In the genomic region with DNA sequence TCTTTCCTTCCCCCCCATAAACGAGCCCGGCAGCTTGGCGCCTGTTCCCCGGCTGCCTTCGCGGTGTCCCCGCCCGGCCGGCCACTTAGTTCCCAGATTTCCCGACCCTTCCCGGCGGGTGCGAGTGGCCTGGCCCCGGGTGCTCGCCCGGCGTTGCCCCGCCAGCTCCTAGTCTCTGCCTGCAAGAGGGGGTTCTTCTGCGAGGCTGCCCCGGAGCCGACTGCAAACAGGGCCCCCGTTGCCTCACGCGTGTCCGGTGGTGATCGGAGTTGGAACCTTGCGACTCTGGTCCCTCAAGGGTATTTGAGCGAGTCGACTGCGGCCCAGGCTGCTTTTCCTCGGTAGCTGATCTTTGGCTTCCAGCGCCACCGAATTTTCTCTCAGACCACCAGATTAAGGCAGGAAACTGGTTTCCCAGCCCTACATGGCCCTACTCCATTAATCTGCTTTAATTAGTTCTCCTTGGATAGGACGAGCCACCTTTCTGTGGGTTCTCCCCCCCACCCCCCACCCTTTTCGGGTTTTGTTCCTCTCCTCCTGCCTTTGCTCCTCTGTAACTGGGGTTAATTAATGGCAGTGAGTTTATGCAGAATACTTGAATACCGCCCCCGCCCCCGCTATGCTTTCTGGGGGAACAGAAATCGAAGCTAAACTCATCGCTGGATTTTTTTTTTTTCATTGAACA, we compare ENCODE assay signal across 9 mouse cellular contexts. TPM values are rescaled to one million over a fixed set of nuclear protein-coding genes. Genes with fewer than 3 reads are reported as not detected.
DNase-seq lines count a peak whose midpoint lies in the region; ATAC-seq lines count a peak whose summit lies in the region.
"Had no signal": no experiment of that assay in that cellular context is flagged by ENCODE, and none has a peak within 500 bp of the region (broad histone marks: within the 10 kb centered on the region; RNA-seq: fewer than 3 reads in every experiment).

No protein-coding gene starts in this region.

- H3K27me3 ChIP-seq in embryonic facial prominence, embryonic 13.5 days: no peaks in the 10 kb centered on the region
- H3K27me3 ChIP-seq in heart, embryonic 13.5 days (replicated peaks): no peaks in the 10 kb centered on the region
- no peaks in the 10 kb centered on the region for H3K27me3 ChIP-seq in kidney, embryonic 16.5 days (ENCODE audit: insufficient read depth, low read length)
- H3K27me3 ChIP-seq in lung, embryonic 16.5 days (ENCODE audit: control insufficient read depth, insufficient read depth, low read depth, low read length): no peaks in the 10 kb centered on the region

- no peak for DNase-seq in frontal cortex, postnatal 14 days (ENCODE audit: low spot score in 2 of 2)
- peak; percentile 24 for DNase-seq in adrenal gland, adult 8-10 months
- DNase-seq in right cerebral cortex, postnatal 10 days (ENCODE audit: low spot score in 2 of 2): peak; percentile 38 to 50

- under 1% methylated on average over 40 of the region's 40 CpGs for WGBS in embryonic facial prominence, embryonic 13.5 days
- under 1% methylated on average over 37 of the region's 40 CpGs for WGBS in heart, embryonic 13.5 days
- under 1% methylated on average over 38 of the region's 40 CpGs for WGBS in kidney, embryonic 16.5 days
- WGBS in lung, embryonic 16.5 days: 0% methylated on average over 40 of the region's 40 CpGs

- peak overlapping the region; percentile 78 for H3K4me2 ChIP-seq in embryonic facial prominence, embryonic 13.5 days
- peak overlapping the region; percentile 90 for H3K4me2 ChIP-seq in heart, embryonic 13.5 days
- peak overlapping the region; percentile 68 for H3K4me2 ChIP-seq in kidney, embryonic 16.5 days (replicated peaks; ENCODE audit: low read depth, low read length)
- H3K4me2 ChIP-seq in lung, embryonic 16.5 days (ENCODE audit: low read depth, low read length): peak overlapping the region; percentile 84

- H3K36me3 ChIP-seq in embryonic facial prominence, embryonic 13.5 days: no peaks in the 10 kb centered on the region
- no peaks in the 10 kb centered on the region for H3K36me3 ChIP-seq in heart, embryonic 13.5 days
- no peaks in the 10 kb centered on the region for H3K36me3 ChIP-seq in kidney, embryonic 16.5 days (ENCODE audit: insufficient read depth, low read length)
- H3K36me3 ChIP-seq in lung, embryonic 16.5 days (ENCODE audit: control insufficient read depth, insufficient read depth, low read length): no peaks in the 10 kb centered on the region

- no peaks in the 10 kb centered on the region for H3K9me3 ChIP-seq in embryonic facial prominence, embryonic 13.5 days
- no peaks in the 10 kb centered on the region for H3K9me3 ChIP-seq in heart, embryonic 13.5 days
- no peaks in the 10 kb centered on the region for H3K9me3 ChIP-seq in kidney, embryonic 16.5 days (ENCODE audit: low read length)
- no peaks in the 10 kb centered on the region for H3K9me3 ChIP-seq in lung, embryonic 16.5 days (ENCODE audit: control insufficient read depth, low read length)

- H3K4me1 ChIP-seq in embryonic facial prominence, embryonic 13.5 days: peaks cover 21% of the 10 kb centered on the region
- H3K4me1 ChIP-seq in heart, embryonic 13.5 days: peaks cover 14% of the 10 kb centered on the region
- peaks cover 21% of the 10 kb centered on the region for H3K4me1 ChIP-seq in kidney, embryonic 16.5 days (ENCODE audit: insufficient read depth, low read length)
- H3K4me1 ChIP-seq in lung, embryonic 16.5 days (replicated peaks; ENCODE audit: control insufficient read depth, insufficient read depth, low read length): peaks cover 20% of the 10 kb centered on the region

- peak overlapping the region; percentile 83 for H3K4me3 ChIP-seq in embryonic facial prominence, embryonic 13.5 days
- peak overlapping the region; percentile 85 for H3K4me3 ChIP-seq in heart, embryonic 13.5 days
- peak overlapping the region; percentile 81 for H3K4me3 ChIP-seq in kidney, embryonic 16.5 days (ENCODE audit: low read length)
- peak overlapping the region; percentile 92 for H3K4me3 ChIP-seq in lung, embryonic 16.5 days (ENCODE audit: low read length)

- peak overlapping the region; percentile 92 for H3K9ac ChIP-seq in embryonic facial prominence, embryonic 13.5 days
- peak overlapping the region; percentile 93 for H3K9ac ChIP-seq in heart, embryonic 13.5 days
- peak overlapping the region; percentile 87 for H3K9ac ChIP-seq in kidney, embryonic 16.5 days (replicated peaks; ENCODE audit: low read length)
- peak overlapping the region; percentile 95 for H3K9ac ChIP-seq in lung, embryonic 16.5 days (ENCODE audit: low read length)

- peak; percentile 39 for ATAC-seq in frontal cortex, adult (ENCODE audit: low TSS enrichment)
- ATAC-seq in embryonic facial prominence, embryonic 13.5 days (ENCODE audit: insufficient number of reproducible peaks, insufficient read depth, low FRiP score, low TSS enrichment, low read depth): peak; percentile 49
- peak; percentile 19; the same call in 1 of the 2 replicates for ATAC-seq in heart, embryonic 13.5 days (ENCODE audit: extremely low read depth, insufficient number of reproducible peaks, low FRiP score, low TSS enrichment)
- peak; percentile 65 for ATAC-seq in kidney, embryonic 16.5 days (ENCODE audit: low FRiP score, low TSS enrichment)
- ATAC-seq in lung, embryonic 16.5 days (ENCODE audit: low read depth): peak; percentile 53

- H3K27ac ChIP-seq in embryonic facial prominence, embryonic 13.5 days: peak overlapping the region; percentile 72
- peak overlapping the region; percentile 48; the same call in 1 of the 2 replicates for H3K27ac ChIP-seq in heart, embryonic 13.5 days (replicated peaks)
- peak overlapping the region; percentile 88 for H3K27ac ChIP-seq in kidney, embryonic 16.5 days (ENCODE audit: low read length)
- H3K27ac ChIP-seq in lung, embryonic 16.5 days (ENCODE audit: low read length): peak overlapping the region; percentile 88

RNA-seq across cellular contexts. Expression of a gene that starts 0.7 kb away (rescaled TPM):
- 1 to 10 TPM; 2.5 to 3.8 (median 3.6) TPM for total RNA-seq in adrenal gland, adult 8-10 months (2022)
- 26.1 and 27.1 TPM in 2 replicates for polyA plus RNA-seq in embryonic facial prominence, embryonic 13.5 days (2015; fragmentation: Nextera tagmentation; extraction: Ambion mirVana)
- 8.0 and 8.5 TPM in 2 replicates for polyA plus RNA-seq in heart, embryonic 13.5 days (2015; fragmentation: Nextera tagmentation; extraction: Ambion mirVana)
- polyA plus RNA-seq in kidney, embryonic 16.5 days (2015; fragmentation: Nextera tagmentation; extraction: Ambion mirVana): 32.5 and 33.2 TPM in 2 replicates
- 27.6 and 27.8 TPM in 2 replicates for polyA plus RNA-seq in lung, embryonic 16.5 days (2015; fragmentation: Nextera tagmentation; extraction: Ambion mirVana)

RNA-seq across cellular contexts. Expression of a gene that starts 39.1 kb away (rescaled TPM):
- total RNA-seq in adrenal gland, adult 8-10 months (2022): under 1 TPM in 1 of 4 experiments, not detected in 3; 0.07 TPM
- polyA plus RNA-seq in embryonic facial prominence, embryonic 13.5 days (2015; fragmentation: Nextera tagmentation; extraction: Ambion mirVana): not detected in 2 replicates
- polyA plus RNA-seq in heart, embryonic 13.5 days (2015; fragmentation: Nextera tagmentation; extraction: Ambion mirVana): not detected in 2 replicates
- 1.7 and 2.1 TPM in 2 replicates for polyA plus RNA-seq in kidney, embryonic 16.5 days (2015; fragmentation: Nextera tagmentation; extraction: Ambion mirVana)
- 0.23 and 0.39 TPM in 2 replicates for polyA plus RNA-seq in lung, embryonic 16.5 days (2015; fragmentation: Nextera tagmentation; extraction: Ambion mirVana)
- total RNA-seq: left cerebral cortex, postnatal 25 days had no signal

Comparison
In these comparisons a context has a peak if more than half of its experiments do, and no peak if none do; other contexts are left out.
1. DNase-seq: peak in adrenal gland, adult 8-10 months (single experiment) and right cerebral cortex, postnatal 10 days (2 of 2); none in frontal cortex, postnatal 14 days (0 of 2).
2. Peak in every context shown above with its lines, with median percentiles within 50 percentile points of each other: ATAC-seq, H3K27ac ChIP-seq, H3K4me2 ChIP-seq, H3K4me3 ChIP-seq and H3K9ac ChIP-seq.